Mouse (Mus musculus) T-helper 1 cell (primary cell): Measurements from ENCODE around the gene Magi2.

Experiments
- in situ Hi-C: fragments of 300-600 bp; cut with MboI, MseI; formaldehyde crosslinking; loops from one replicate; pipeline ENCODE4 v1.15.1; 2025; ENCODE audit warnings: high pct_unique_total_duplicates

The Magi2 gene

DNA sequence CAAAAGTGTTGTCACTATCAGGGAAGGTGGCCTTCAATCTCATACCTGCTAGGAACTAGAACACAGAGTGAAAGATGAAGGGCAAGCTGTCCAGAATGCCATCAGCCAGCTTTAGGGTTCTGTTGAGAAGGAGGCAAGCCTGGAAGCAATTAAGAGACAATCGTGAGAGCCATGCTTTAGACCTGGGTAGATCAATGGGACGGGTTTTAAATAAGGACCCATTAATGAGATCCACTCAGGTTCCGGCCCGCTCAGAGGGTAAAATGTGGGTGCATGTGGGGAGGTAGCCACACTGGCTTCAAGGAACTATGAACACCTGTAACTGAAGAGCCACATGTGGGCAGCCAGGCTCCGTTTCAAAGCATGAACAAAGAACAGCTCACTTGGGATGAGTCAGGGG is 1527.1 kb downstream of the Magi2 start:
- in situ Hi-C loops, result no loop called here
